Mouse (Mus musculus) ES-E14 (cell line): ENCODE results near the gene Ndufa9.

Experiments
- CHD2 ChIP-seq: IDR thresholded peaks from 2 replicates; pipeline ENCODE4 v1.6.1; 2014; ENCODE audit warnings: mild to moderate bottlenecking, low read depth, low read length, inconsistent platforms
- HCFC1 ChIP-seq: IDR thresholded peaks from 2 replicates; pipeline ENCODE4 v1.6.1; 2012; ENCODE audit warnings: low read length, inconsistent platforms, borderline replicate concordance; ENCODE audit not compliant: insufficient read depth
- MAFK ChIP-seq: IDR thresholded peaks from 2 replicates; pipeline ENCODE4 v1.6.1; 2014; ENCODE audit warnings: mild to moderate bottlenecking, low read depth, low read length, inconsistent platforms; ENCODE audit not compliant: insufficient read depth
- ZC3H11A ChIP-seq: IDR thresholded peaks from 2 replicates; pipeline ENCODE4 v1.6.1; 2012; ENCODE audit warnings: low read depth, mild to moderate bottlenecking, inconsistent platforms, low read length, borderline replicate concordance
- ZNF384 ChIP-seq: IDR thresholded peaks from 2 replicates; pipeline ENCODE4 v1.6.1; 2012; ENCODE audit warnings: low read depth, low read length, inconsistent platforms

GRCm38 (mm10) chr6:126784206-126784605 lies 64.7 kb downstream of the Ndufa9 start:
- no peak for TF ChIP-seq ZNF384
- TF ChIP-seq CHD2, result no peak
- TF ChIP-seq MAFK, result no peak
- no peak for TF ChIP-seq HCFC1
- TF ChIP-seq ZC3H11A, result no peak
